Mouse (Mus musculus) brain, embryonic 14.5 days (tissue): ENCODE data around the gene Epb41l2. TPM values are rescaled to one million over a fixed set of nuclear protein-coding genes. Genes with fewer than 3 reads are reported as not detected.

ENCODE experiments used
- DNase-seq: peaks from one replicate; pipeline ENCODE4 v3.0.0-alpha.2; 2011; ENCODE audit warnings: low read depth
- CTCF ChIP-seq: fragments of 200-500 bp; IDR thresholded peaks from 2 replicates; pipeline ENCODE4 v1.5.1; 2012; ENCODE audit warnings: inconsistent platforms, mild to moderate bottlenecking, moderate library complexity, borderline replicate concordance; ENCODE audit not compliant: insufficient read depth, insufficient read length; ENCODE audit errors: extremely low read depth
- POLR2A ChIP-seq: fragments of 200-500 bp; IDR thresholded peaks from 2 replicates; pipeline ENCODE4 v1.6.1; 2012; ENCODE audit warnings: mild to moderate bottlenecking, inconsistent platforms, borderline replicate concordance; ENCODE audit not compliant: poor library complexity, insufficient read depth, insufficient read length, severe bottlenecking; ENCODE audit errors: extremely low read depth
- polyA plus RNA-seq: library from polyadenylated mRNA; depleted of rRNA; stranded (reverse); fragments of >200 nt; gene quantifications from 2 replicates; pipeline ENCODE4 v1.2.3, GENCODE M21; 2012

Epb41l2 gene
- polyA plus RNA-seq, 1 experiment: 63.4 TPM

DNA sequence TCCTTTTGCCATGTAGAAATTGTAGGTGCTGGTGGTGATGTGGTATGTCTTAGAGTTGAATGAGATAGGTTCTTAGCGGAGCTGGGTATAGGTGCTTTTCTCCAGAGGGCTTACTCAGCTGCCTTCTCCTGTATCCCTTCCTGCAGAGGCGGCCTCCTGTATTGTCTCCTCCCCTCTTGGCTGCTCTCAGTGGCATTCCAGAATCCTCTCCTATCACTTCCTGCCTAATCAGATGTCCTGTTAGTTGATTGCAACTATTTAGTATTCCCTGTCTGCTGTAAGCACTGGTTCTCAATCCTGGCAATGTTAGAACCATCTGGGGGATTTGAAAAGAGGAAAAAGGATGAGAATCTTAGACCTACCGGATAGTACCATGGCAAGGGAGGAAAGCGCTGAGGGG lies 27.3 kb downstream of the Epb41l2 start:
- no peak for DNase-seq
- TF ChIP-seq POLR2A (no peak), CTCF (no peak)

DNA sequence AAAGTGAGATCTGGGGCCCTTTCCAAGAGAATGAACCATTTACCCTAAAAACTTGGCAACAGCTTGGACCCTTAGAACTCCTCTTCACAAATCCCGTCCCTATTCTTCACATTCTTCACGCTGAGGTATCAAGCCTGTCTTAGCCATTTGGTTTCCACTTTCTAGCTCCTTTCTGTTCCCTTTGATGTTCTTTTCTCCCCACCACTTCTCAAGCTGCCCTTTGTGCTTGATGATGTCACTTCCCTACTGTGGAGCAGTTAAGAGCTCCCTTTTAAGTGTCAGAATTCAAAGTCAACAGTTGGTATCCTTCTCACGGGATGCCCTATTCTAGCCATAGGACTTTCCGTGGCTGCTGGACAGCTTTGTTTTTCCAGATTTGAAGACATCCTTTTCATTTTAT lies 27.7 kb downstream of the Epb41l2 start:
- TF ChIP-seq CTCF: no peak
- no peak for TF ChIP-seq POLR2A
- no peak for DNase-seq

DNA sequence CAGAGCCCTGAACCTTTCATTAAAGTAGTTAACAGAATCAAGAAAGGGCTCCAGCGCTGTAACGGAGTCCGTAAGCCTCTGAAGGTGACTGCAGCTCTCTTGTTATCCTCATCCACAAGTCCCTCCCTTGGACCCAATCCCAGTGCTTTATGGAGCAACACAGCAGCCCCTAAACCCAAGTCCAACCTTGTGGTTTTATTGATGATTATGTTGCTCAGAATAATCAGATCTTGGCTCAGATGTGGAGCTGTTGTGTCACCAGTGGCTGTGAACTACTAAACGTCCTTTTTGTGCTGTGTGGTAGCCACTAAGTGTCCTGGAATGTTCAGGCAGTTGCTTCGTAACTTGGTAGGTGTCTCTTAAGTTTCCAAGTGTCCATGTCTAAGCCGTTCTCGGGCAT lies 33.2 kb downstream of the Epb41l2 start:
- no peak for DNase-seq
- TF ChIP-seq CTCF (no peak), POLR2A (no peak)

DNA sequence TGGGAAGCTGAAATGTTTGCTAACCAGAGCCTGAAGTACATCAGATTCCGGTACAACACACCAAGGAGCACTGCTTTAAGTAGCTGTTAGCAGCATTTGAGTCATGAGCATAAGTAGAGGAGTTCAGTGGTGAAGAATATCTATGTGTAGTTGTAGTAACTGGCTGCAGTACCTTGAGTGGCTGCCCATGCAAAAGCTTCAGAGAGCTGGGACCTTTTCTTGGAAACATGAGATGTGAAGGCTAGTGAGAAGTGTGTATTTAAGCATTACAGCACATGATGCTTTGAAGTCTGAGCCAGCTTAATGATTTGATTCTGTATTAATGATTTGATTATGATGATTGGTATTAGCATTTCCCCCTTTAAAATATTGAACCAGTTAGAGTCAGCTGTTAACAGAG lies 34.1 kb downstream of the Epb41l2 start:
- no peak for DNase-seq
- no peak for TF ChIP-seq POLR2A
- TF ChIP-seq CTCF: no peak

DNA sequence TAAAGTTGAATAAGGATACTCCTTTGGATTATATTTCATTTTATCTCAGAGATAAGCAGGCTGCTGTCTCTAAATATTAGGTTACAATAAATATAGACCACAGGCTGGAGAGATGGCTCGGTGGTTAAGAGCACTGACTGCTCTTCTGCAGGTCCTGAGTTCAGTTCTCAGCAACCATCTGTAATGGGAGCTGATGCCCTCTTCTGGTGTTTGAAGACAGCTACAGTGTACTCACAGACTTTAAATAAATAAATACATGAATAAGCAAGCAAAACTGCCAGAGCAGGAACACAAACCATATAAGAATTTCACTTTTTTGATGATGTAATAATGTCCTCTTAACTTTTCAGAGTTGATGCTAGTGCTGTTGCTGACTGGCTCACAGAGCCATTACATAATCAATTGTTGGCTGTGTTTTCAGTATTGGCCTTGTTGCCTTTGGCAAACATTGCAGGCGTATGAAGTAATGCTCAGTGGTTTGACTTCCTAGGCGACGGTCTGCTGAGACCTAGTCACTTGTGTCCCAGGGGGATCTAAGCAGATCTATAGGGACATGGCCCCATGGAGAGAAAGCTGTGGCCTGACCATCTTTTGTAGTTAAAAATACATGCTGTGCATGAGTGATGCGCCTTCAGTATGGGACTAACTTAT lies 35.8 kb downstream of the Epb41l2 start:
- no peak for TF ChIP-seq CTCF
- TF ChIP-seq POLR2A: no peak
- no peak for DNase-seq

DNA sequence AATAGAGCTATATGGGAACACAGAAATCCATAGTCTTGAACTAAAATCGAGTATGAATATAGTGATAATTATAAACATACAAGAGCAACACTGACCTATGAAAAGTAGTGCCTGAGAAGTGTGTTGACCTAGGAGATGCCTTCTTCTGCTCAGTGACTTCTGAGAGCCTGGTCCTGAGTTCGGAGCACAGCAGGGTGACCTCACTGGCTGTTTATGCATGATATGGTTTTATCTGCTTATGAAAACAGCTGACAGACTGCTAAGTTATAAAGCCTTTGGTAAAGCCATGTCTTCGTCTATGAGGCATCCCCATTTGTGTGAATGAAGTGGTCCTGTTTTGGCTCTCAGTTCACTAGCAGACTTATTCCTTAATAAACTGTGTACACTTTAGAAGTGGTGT lies 37.3 kb downstream of the Epb41l2 start:
- TF ChIP-seq CTCF: no peak
- TF ChIP-seq POLR2A: no peak
- DNase-seq: no peak

DNA sequence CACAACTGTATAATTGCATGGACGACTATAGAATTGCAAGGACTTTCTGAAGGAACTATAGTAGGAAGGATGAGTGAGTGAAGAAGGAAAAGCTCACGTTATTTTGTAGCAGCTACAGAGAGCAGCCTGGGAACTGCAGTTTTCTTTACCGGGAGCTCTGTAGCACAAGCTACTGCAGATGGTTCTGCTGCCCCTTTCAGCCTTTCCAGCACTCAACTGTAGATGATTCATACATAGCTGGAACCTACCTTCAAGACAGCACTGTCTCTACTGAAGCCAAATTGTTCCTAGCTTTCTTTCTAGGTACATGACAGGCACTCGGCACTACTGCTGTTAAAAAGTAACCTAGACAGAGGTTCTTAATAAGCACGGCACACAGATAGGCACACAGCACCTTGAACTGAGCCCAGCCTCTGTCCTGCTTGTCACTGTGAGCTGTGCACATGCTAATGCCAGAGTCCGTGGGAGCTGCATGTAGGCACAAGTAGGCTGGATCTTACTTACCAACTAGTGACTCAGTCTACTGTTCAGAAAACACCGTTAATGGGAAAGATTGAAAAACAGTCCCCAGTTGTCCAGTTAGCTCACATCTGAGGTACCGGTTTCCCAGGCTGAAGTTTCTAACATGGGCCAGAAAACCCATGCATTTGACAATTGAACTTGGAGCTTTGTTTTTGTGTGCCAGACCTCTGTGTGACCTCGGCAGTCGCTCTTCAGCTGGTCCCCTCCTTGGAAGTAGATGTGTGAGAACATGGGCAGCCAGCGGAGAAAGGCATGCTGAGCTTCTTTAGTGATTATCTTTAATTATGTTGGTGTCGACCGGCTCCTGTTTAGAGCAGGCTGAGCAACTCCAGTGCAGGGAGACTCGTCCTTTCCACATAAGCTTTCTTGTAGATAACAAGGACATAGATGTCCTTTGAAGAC lies 38.4 kb downstream of the Epb41l2 start:
- TF ChIP-seq CTCF: no peak
- no peak for TF ChIP-seq POLR2A
- no peak for DNase-seq

DNA sequence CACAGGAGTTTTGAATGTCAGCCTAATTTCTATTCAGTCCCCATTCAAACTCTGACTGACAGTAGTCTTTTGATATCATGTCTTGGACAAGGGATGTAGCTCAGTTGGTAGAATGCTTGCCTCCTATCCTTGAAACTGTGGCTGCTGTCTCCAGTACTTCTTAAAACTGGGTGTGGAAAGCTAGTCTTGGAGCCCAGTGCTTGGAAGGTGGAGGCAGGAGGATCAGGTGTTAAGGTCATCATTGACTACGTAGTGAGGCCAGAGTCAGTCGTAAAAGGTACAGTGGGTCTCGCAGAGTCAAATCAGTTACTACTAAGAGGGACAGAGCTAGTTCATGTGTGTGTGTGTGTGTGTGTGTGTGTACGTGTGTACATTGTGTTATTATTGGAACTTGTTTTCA lies 39.4 kb downstream of the Epb41l2 start:
- no peak for TF ChIP-seq CTCF
- no peak for DNase-seq

DNA sequence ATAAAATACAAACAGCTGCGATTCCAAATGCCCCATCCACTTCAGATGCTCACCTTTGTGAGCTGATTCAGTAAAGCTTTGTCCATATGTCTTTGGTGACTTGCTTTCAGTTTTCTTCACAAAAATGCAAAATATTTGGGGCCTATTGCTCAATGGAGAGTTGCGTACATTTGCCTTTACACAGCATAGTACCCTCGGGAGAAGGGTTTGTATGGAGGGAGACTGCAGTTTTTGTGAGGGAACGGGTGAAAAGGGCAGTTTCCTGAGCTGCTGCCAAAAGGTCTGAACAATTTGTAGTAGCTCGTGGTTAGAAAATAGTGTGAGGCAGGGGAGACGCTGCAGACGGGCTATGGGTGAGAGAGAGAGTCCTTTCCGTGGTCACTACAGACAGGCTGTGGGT lies 40.5 kb downstream of the Epb41l2 start:
- TF ChIP-seq CTCF (no peak), POLR2A (no peak)
- peak; percentile 53 for DNase-seq

DNA sequence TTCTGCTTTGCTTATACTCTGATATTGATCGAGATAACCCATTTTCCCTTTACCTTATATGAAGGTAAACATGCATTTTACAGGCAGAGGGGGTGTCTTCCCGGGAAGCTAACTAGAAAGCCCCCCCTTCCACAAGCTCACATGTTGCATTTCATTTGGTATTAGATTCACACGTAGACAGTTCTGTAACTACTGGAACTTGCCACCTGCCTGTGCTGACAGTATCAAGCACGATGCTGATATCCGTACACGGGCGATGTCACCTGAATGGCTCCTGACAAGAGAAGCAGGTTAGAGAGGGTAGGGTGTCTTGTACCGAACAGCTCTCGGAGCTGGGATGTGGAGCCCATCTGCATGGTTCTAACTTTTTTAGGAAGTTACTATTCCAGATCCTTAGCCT lies 41.0 kb downstream of the Epb41l2 start:
- no peak for TF ChIP-seq CTCF
- TF ChIP-seq POLR2A: no peak
- no peak for DNase-seq

DNA sequence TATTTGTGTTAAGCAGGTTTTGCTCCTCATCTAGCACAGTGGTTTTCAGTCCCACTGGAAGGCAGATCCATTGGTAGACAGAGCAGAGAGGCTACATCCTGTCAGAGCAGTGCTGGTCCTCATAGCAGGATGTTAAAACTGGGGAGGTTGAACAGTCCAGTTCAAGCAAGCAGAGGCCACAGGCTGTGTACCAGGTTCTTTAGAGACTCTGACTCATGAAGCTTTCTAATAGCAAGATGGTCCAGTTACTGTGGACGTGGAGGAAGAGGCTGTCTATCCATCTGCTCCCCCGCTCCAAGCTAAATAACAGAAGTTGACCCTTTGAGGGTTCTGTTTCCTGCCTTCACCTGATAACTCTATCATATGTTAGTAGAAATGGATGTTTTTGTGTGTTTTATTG lies 41.8 kb downstream of the Epb41l2 start:
- DNase-seq: no peak
- TF ChIP-seq CTCF: no peak
- no peak for TF ChIP-seq POLR2A

DNA sequence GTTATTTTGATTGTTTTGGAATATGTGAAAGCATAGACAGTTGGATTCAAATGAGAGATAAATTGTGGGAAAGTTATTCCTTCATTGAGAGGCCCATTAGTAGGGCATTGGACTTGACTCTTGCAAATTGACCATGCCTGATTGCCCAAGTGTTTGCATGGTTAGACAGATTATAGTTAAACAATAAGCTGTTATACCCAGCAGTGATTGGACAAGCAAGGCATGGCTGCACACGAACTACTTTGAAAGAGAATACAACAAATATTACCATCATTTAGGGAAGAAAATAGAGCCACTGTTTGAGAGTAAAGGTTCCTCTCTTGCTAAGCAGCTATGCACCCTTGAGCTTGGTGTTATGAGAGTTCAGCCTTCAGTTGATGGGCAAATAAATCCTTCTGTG lies 43.3 kb downstream of the Epb41l2 start:
- DNase-seq: no peak
- no peak for TF ChIP-seq CTCF
- TF ChIP-seq POLR2A: no peak
